Mouse (Mus musculus): Measurements from ENCODE around the gene Tanc1.

GRCm38 (mm10) chr2:59688261-59689104, 76.6 kb downstream of the Tanc1 start:
- TF ChIP-seq TAL1 (IDR thresholded peaks at IDR 0.05; ENCODE audit: low read length) (no peak), GATA1 (IDR thresholded peaks at IDR 0.05; ENCODE audit: low read length) (no peak)
